Mouse (Mus musculus) MN1 (cell line): ENCODE measurements around the gene Tlk2.
A peak's percentile ranks its signal among the peaks of the same experiment; 100 is the strongest.
"Not testable (repeated sequence)": the region's sequence is repeated elsewhere in the genome, so short reads cannot be mapped to it uniquely, and the experiment has no call there.

Experiments
- DNase-seq: peaks from one replicate; pipeline ENCODE4 v3.0.0-alpha.2; 2016; ENCODE audit warnings: low spot score

Tlk2 gene

DNA sequence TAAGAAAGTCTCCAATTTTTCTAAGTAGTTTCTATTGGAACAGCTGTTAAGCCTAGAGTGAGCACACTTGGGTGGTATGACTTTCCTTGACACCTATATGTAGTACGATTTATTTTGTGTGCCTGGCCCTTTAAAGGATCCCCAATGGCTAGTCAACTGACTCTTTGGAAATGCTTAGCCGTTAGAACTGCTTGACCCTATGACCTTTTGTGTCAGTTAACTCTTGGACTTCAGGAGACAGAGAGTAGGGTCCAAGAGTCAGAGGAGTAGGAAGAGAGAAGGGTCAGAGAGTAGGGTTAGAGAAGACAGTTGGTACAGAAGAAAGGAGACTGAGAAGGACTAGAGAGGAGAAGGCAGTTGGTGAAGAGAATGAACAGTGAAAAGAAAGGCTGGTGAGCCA, at the start of gene Tlk2:
TSS of gene Tlk2 (plus strand) at position 292 of the 400 bp plus-strand sequence.
- no peak for DNase-seq

DNA sequence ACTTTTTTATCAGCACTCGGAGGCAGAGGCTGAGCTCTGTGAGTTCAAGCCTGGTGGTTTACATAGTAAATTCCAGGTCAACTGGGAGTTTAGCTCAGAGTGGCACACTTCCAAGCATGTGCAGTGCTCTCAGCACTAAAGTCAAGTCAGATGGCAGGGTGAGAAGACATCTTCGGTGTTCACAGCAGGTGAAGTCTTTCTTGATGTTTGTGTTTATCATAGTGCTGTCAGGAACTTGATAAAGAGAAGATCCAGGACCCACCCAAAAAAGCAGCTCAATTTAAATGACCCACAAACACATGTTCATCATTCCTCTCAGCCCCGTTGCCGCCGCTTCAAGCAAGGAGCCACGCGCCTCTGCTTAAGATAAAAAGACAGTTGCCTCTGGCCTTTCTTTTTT, 42.9 kb upstream of the Tlk2 start:
- DNase-seq = no peak

DNA sequence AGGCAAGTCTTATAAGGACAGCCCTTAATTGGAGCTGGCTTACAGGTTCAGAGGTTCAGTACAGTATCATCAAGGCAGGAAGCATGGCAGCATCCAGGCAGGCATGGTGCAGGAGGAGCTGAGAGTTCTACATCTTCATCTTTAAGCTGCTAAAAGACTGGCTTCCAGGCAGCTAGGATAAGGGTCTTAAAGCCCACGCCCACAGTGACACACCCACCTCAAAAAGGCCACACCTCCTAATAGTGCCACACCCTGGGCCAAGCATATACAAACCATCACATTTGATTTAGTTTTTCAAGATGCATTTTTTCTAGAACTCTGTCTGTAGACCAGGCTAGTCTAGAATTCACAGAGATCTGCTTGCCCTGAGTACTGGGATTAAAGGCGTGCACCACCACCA, 41.4 kb upstream of the Tlk2 start:
- DNase-seq = not testable (repeated sequence)

DNA sequence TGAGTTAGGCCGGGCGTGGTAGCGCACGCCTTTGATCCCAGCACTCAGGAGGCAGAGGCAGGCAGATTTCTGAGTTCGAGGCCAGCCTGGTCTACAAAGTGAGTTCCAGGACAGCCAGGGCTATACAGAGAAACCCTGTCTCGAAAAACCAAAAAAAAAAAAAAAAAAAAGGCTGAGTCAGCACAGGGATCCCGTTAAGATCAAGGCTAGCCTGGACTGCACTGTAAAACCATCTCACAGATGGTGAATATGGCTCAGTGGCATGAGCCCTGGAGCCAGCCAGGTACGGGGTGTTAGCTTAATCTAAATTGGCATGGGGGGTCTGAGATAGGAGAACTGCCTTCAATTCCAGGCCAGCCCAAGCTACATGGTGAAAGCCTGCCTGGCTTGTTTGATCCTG, 38.1 kb upstream of the Tlk2 start:
- not testable (repeated sequence) for DNase-seq

DNA sequence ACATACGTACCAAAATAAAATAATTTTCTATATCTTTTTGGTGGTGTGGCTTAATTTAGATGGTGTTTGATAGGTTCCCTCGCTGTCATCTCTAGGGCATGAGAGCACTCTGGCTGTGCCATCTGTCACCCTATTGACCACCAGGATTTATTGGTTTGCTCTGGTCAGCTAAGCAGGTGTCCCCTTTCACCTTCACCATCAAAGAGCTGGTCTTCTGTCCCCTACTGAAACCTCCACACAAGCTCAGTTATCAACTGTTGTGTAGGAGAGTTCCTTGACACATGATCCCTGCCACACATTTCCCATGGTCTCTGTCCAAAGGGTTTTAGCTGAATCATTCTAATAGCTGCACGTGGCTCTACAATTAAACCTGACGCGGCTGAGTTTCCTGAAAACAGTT, 37.5 kb upstream of the Tlk2 start:
- DNase-seq = no peak

DNA sequence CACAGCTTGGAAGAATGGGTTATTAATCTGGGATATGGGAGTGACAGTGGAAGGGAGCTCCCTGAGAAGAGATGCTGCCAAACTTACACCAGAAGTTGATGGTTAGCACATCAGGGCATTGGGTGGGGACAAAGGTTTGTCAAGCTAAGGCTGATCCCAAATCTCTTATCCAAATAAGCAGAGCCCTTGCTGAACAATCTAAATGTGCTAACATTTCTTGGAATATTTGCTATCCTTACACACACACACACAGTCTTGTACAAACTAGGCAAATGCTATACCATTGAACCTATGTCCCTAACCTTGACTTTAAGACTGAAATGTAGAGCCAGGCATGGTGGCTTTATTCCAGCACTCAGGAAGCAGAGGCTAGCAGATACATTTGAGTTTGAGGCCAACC, 35.0 kb upstream of the Tlk2 start:
- no peak for DNase-seq

DNA sequence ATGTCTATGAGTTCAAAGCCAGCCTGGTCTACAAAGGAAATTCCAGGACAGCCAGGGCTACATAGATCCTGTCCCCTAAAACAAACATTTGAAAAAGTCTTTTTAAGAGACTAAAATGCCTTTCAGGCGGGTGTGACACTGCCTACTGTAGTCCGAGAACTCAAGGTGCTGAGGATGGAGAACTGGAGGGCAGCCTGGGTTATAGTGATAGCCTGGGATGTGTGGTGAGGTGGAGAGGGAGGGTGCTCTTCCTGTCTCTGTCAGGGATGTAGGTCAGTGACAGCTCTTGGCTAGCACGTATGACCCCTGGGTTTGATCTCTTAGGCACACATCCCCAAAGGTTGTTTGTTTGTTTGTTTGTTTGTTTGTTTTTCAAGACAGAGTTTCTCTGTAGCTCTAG, 34.5 kb upstream of the Tlk2 start:
- no peak for DNase-seq

DNA sequence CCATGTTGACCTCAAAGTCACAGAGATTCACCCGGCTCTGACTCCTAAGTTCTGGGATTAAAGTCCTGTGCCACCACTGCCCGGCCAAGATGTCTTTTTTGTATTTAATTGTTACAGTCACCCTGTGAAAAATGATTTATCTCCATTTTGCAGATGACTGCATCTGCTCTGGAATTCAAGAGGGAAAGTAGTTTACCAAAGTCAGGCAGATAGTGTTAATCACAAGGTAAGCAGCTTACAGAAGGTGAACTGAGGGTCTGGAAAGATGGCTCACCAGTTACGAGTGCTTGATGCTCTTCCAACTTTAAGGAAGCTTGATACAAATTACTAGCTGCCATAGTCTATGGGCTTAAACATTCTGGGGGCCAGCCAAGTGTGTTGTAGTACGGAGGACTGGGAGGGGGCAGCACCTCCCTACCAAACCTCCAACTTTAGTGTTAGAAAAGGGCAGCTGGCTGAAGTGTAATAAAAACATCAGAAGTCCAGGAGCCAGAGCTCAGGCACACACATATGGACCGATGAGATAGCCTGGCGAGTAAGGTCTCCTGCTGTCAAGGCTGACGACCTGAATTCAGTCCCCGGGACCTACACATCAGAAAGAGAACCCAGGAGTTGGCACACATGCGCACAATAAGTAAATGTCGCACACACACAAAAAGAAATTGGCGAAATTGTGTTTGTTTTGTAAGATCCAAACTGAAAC, 33.9 kb upstream of the Tlk2 start:
- DNase-seq = no peak

DNA sequence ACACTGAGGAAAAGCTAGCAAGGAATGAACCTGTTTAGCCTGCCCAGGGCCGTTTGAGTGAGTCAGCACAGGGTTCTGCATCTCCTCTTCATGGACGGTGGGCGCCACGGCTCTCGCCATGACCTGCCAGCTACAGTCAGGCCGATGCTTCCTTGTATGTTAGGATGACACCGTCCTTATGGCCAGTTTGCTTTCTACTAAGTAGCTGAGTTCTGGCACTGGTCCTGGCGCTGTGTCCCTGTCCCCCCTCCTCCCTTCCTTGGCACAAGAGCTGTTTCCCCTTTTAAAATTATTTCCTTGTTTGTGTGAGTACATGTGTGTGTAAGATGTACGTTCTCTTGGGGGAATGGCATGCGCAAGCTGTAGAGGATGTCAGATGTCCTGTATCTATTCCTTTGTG, 33.4 kb upstream of the Tlk2 start:
- no peak for DNase-seq

DNA sequence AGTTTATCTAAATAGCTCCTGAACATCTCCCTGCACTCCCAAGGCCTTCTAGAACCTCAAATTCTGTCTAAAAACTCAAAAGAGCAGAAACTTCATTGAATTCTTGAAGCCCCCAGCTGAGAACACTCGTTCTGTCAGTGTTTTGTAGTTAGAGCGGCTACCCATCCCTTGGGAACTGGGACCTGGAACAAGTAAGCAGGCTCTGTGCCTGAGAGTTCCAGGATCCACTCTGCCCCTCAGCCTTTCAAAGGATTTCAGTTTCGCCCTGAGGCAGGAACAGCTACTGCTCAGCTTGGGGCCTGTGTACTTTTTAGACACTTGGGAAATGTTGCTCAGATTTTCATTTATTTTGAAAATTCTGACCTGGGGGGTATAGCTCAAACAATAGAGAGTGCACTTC, 32.0 kb upstream of the Tlk2 start, which contains the start of gene Gm10842:
TSS of gene Gm10842 (plus strand) at position 301 of the 400 bp plus-strand sequence.
- DNase-seq = no peak

DNA sequence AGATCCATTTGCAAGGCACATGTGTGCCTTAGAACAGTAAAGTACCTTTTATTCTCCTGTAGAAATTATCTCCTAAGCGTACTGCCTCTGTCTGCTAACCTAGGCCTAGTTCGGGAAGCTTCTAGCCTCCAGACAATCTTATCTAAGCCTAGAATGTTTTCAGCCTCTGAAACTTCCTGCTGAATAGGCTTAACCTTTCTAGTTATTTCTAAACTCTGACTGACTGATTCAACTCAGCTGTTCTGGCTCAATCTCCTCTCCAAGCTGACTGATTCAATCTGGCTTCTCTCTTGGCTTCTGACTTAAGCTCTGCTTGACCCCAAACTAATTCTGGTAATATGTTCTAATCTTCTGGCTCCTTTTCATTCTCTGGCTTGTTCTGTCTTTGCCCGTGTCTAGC, 29.3 kb upstream of the Tlk2 start:
- DNase-seq = no peak

DNA sequence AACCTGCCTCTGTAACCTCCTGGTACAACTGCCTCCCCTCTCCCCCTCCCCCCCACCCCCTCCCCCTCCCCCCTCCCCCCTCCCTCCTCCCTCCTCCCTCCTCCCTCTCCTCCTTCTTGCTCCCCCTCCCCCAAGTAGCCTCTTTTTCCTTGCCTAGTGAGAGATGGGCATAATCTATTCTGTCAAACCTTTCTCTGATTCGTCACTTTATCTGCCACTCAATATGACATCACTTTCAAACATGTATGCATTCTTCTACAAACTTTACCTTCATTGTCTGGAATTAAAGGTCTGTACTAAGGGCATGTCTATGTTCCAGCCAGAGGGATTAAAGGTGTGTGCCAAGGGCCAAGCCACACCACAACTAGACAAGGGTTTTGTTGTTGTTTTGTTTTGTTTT, 28.8 kb upstream of the Tlk2 start:
- DNase-seq = no peak

DNA sequence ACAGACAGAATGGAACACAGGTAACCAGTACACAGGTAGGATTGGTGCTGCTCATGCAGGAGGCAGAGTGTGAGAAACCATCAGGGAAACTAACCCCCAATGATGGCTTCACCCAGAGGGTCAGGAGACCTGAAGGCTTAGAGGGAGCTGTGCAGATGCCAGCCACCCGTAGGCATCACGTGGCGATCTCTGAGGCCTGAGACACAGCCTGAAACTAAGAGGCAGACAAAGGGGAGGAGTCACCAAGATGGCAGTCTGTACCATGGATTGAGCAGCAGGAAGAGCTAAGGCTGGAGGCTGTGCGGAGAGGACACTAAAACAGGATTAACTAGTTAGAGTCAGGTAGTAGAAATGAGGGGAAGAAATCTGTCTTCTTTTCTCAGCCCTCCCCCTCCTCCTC, 27.9 kb upstream of the Tlk2 start:
- no peak for DNase-seq

DNA sequence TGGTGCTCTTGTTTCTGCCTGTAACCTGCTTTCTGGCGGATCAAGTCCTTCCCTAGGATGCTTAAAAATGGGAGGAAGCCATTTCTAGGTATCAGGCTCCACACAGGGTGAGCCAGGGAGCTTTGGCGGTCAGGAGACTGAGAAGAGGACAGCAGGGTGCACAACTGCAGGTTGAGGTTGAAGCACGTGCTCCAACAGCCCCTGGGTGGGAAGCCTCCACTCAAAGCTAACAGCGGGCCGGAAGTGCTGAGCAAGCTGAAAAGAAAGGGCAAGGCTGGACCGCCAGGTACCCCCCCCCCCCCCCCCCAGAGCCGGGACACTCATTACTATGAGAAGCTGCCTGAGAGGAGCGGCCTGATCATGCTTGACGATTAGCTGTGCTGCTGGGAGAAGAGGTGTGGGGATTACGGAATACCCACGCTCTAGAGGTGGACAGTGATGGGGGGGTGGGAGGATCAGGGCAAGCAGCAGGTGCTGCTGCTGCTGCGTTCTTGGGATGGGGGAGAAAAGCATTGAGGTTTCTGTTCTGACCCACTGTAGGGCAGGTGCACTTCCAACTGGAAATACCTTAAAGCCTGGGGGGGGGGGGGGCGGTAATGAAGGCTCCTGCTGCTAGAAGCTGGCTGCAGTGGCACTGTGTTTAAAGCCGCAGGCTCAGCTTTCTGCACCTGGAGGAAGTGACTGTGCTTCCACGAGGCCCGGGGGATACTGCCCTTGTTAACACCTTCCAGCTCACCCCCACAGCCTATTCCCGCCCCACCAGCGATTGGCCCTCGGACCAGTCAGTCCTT, 27.2 kb upstream of the Tlk2 start:
- no peak for DNase-seq

DNA sequence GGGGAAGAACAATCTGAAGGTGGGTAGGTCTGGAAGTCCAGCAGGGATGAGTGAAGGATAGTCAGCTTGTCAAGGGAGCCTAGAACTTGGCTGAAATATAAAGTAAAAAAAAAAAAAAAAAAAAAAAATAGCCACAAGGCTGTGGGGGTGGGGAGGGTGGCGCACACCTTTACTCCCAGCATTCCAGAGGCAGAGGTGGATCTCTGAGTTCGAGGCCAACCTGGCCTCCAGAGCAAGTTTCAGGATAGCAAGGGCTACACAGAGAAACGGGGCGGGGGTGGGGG, 26.6 kb upstream of the Tlk2 start:
- no peak for DNase-seq

DNA sequence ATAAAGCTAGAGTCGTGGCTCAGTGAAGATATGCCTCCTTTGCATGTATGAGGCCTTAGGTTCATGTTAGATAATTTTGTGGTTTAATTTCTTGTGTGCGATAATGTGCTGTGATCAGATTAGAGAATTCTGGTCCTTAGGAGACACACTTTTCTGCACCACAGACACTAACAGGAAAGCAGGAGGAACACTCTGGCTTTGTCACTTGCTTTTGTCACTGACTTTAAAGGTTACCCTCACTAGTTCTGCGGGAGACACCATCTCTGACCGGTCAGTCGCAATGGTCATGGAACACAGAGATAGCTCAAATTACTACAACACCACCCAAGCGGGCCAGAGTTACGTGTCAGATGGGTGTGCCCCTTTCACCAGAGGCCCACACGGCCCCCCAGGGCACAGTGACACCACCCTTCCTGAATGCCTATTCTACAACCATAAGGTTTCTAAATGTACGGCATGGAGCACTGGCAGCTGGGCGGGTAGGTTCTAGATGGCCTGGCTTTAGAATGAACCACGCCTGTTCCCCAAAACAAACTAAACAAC, 26.2 kb upstream of the Tlk2 start:
- DNase-seq = no peak

DNA sequence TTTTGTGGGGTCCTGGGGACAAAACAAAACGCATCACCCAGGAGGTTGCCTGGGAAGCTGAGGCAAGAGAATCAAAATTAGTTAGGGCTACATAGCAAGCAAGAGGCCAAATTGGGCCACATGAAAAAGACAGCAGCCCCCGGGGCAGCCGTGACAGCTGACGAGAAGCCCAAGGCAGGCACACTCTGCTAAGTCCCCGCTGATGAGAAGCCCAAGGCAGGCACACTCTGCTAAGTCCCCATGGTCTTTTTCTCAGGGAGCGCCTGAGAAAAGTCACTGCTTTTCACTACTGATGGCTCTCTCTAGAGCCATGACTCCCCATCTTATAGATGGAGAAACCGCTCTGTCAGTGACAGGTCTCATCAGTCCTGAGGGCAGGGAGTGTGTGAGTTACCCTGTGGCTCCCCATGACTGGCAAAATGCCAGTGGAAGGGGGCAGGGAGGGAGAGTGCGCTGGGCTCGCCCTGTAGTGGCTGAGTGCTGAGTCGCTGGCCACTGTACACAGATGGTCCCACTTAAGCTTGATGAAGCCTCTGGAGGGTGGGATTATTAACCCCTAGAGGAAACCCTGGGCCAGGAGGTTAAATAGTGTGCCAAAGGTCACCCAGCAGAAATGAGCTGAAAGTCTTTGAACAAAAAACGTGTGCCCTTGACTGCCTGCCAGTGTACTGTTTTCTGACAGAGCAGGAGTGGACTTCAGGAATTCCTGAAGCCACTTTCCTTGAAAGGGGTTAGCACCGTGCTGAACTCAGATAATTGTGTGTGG, 25.4 kb upstream of the Tlk2 start:
- DNase-seq = peak; percentile 61

DNA sequence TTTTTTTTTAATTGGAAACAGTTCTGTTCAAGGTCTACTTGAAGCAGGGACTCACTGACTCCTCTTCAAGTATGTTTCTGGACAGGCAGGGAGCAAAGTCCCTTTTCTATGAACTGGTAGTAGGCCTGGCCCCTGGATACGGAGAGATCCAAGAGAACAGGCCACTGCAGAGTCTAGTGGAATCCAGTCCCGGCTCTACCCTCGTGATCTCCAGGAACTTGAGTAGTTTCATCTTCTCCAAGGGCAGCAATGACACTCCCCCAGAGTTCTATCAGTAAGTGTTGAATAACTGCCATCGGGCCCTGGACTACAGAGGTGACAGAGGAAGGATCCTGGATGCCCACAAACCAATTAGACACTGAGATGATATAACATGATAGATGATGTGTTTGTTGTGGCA, 22.7 kb upstream of the Tlk2 start:
- DNase-seq = no peak

DNA sequence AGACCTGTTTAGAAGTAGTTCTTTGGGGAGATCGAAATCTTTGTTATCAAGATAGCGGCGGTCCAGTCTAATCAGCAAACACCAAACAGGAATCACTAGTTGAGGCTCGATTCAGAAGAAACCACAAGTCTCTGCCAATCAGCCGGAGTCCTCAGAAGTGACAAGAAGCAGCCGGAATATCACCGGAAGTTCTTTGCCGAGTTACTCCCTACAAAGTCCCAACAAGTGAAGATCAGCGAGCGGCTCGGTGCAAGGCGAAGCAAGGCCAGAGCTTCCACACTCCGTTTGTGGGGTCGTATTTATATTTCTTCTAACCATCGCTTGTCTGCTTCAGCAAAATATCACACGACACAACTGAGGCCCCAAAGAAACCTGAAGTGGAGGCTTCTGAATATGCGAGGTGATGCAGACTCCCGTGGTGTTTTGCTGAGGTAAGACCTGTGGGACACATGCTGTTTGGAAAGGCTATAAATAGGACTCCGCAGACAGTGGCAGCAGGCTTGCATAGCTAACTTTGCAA, 21.8 kb upstream of the Tlk2 start:
- DNase-seq = no peak

DNA sequence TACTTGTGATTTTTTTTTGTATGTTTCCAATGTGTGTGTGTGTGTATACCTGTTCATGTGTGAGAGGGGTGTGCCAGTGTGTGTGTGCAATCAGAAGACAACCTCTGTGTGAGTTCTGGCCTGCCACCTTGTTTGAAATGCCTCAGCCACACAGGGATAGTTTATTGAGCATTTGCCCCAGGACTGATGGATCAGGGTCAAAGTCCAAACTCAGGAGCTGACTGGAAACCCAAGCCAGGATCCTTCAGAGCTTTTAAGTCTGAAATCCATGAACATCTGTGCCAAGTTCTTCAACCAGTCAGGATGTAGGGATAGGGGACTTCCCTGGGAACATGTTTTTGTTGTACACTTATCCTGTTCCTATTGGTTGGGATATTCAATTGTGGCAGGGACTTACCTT, 20.6 kb upstream of the Tlk2 start:
- DNase-seq = no peak

DNA sequence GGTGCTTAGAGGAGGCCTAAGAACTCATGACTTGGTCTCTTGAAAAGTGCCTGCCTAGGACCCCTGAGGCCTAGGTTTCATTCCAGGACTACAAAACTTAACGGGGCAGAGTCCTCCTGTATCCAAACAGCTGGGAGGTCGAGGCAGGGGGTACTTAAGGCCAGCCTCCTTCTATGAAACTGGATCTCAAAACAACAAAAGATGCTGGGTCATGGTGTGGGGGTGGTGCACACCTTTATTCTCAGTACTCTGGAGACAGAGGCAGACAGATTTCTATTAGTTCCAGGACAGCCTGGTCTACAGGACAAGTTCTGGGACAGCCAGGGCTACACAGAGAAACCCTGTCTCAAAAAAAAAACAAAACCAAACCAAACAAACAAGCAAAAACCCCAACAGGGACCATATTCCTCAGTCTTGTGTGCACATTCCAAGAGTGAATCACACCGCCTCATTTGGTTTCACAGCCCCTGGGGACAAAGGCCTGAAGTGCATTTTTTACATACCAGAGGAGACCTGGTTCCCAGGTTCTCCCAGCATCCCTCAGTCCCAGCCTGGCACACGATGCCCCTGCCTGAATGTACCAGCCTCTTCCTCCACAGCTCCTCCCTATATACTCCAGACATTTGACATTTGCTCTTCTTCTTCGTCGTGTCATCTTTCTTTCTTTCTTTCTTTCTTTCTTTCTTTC, 18.8 kb upstream of the Tlk2 start:
- no peak for DNase-seq

DNA sequence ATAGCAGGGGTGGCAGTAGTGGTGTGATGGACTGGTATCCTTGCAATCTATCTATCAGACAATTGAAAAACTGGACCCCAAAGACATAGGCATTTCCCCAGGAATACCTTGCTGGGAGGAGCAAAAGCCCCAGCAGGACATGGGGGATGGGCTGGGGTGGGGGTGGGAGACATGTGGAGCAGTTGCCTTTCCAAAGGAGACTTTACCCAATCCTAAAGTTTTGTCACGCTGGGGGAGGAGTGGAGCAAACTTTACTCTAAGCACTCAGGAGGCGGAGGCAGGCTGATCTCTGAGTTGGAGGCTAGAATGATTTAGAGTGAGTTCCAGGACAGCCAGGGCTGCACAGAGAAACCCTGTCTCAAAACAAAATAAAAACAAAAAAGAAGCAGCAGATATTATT, 17.2 kb upstream of the Tlk2 start:
- DNase-seq = no peak
